Mouse (Mus musculus): Measurements from ENCODE around the gene Gm6408. TPM values are rescaled to one million over a fixed set of nuclear protein-coding genes. Genes with fewer than 3 reads are reported as not detected.

The Gm6408 gene
- total RNA-seq, 4 experiments from 2014 or later, result not detected

Other genes with a start within 250 kb of the Gm6408 start
- under 1 TPM; 0.25 to 0.57 (median 0.54) TPM for gene Wasf3, start 97.0 kb upstream of the Gm6408 start, total RNA-seq (2022)
- not detected for gene Gm6370, start 9.4 kb downstream of the Gm6408 start, total RNA-seq (2022)
- not detected for gene 4930449I24Rik, start 20.4 kb downstream of the Gm6408 start, total RNA-seq (2022)
- not detected for gene Gm3402, start 32.2 kb downstream of the Gm6408 start, total RNA-seq (2022)
- gene Gm3404, start 43.8 kb downstream of the Gm6408 start, total RNA-seq (2022), result not detected
- gene Gm3409, start 55.7 kb downstream of the Gm6408 start, total RNA-seq (2022), result not detected
- gene Gm3415, start 74.2 kb downstream of the Gm6408 start, total RNA-seq (2022), result not detected
- gene Gpr12, start 103.3 kb downstream of the Gm6408 start, total RNA-seq (2022), result not detected